Mouse (Mus musculus) kidney, embryonic 14.5 days (tissue): Measurements from ENCODE around the gene Adprhl2. TPM values are rescaled to one million over a fixed set of nuclear protein-coding genes. Genes with fewer than 3 reads are reported as not detected.

Source experiments
- ATAC-seq: fragments of 200-750 bp; cut with Nextera tagmentation; 2 replicates; pipeline ENCODE4 v1.8.0; 2017; ENCODE audit warnings: moderate number of reproducible peaks, mild to moderate bottlenecking, moderate TSS enrichment, moderate library complexity; ENCODE audit not compliant: low FRiP score, low TSS enrichment
- H3K27ac ChIP-seq: fragments of 300-500 bp; sonication (generic); 2 replicates; pipeline ENCODE4 v1.5.1; 2014; ENCODE audit warnings: low read depth, mild to moderate bottlenecking, low read length, moderate library complexity, mixed read lengths
- H3K27me3 ChIP-seq: fragments of 300-500 bp; sonication (generic); 2 replicates; pipeline ENCODE4 v1.6.1; 2014; ENCODE audit warnings: mild to moderate bottlenecking, low read length; ENCODE audit not compliant: control insufficient read depth, insufficient read depth
- H3K36me3 ChIP-seq: fragments of 300-500 bp; sonication (generic); 2 replicates; pipeline ENCODE4 v1.6.1; 2014; ENCODE audit warnings: low read length, mixed read lengths; ENCODE audit not compliant: control insufficient read depth, insufficient read depth
- H3K4me1 ChIP-seq: fragments of 300-500 bp; sonication (generic); 2 replicates; pipeline ENCODE4 v1.6.1; 2014; ENCODE audit warnings: low read length, mixed read lengths; ENCODE audit not compliant: control insufficient read depth, insufficient read depth
- H3K4me2 ChIP-seq: fragments of 300-500 bp; sonication (generic); replicated peaks from 2 replicates; pipeline ENCODE4 v1.6.1; 2014; ENCODE audit warnings: low read depth, mild to moderate bottlenecking, low read length
- H3K4me3 ChIP-seq: fragments of 300-500 bp; sonication (generic); 2 replicates; pipeline ENCODE4 v1.5.1; 2014; ENCODE audit warnings: mild to moderate bottlenecking, low read length
- H3K9ac ChIP-seq: fragments of 300-500 bp; sonication (generic); 2 replicates; pipeline ENCODE4 v1.6.1; 2014; ENCODE audit warnings: low read depth, mild to moderate bottlenecking, low read length, moderate library complexity
- H3K9me3 ChIP-seq: fragments of 300-500 bp; sonication (generic); 2 replicates; pipeline ENCODE4 v1.6.1; 2016; ENCODE audit warnings: low read length; ENCODE audit not compliant: control insufficient read depth
- WGBS: fragments of 180-500 bp; shearing (Covaris S2); extraction: QIAGEN DNeasy Blood & Tissue Kit; methylation state at CpG from one replicate; pipeline ENCODE4 v1.1.7; 2014; 5-methylcytosine and 5-hydroxymethylcytosine counted together
- polyA plus RNA-seq: library from polyadenylated mRNA; unstranded; fragments of >200 nt; fragmentation: Nextera tagmentation; extraction: Ambion mirVana; gene quantifications from 2 replicates; pipeline ENCODE4 v1.2.1, GENCODE M21; 2014

The Adprhl2 gene
- polyA plus RNA-seq, 1 experiment from 2014 or later, result 57.6 TPM

DNA sequence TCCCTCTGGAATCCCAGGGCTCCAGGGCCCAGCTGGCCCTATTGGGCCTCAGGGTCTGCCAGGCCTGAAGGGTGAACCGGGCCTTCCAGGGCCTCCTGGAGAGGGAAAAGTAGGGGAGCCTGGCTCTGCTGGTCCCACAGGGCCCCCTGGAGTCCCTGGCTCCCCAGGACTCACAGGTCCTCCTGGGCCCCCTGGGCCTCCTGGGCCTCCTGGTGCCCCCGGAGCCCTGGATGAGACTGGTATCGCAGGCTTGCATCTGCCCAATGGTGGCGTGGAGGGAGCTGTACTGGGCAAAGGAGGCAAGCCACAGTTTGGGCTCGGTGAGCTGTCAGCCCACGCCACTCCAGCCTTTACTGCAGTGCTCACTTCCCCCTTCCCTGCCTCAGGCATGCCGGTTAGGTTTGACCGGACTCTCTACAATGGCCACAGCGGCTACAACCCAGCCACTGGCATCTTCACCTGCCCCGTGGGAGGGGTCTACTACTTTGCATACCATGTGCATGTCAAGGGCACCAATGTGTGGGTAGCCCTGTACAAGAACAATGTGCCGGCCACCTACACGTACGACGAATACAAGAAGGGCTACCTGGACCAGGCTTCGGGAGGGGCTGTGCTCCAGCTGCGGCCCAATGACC, 9.8 kb downstream of the Adprhl2 start:
- Histone ChIP-seq H3K9ac (no peak overlapping the region), H3K4me3 (no peak overlapping the region), H3K4me2 (no peak overlapping the region), H3K4me1 (peaks cover 7% of the 10 kb centered on the region; the same call in 1 of the 2 replicates), H3K27ac (no peak overlapping the region), H3K27me3 (no peaks in the 10 kb centered on the region), H3K36me3 (peaks cover 13% of the 10 kb centered on the region), H3K9me3 (no peaks in the 10 kb centered on the region)
- no peak for ATAC-seq
- WGBS, result 90% methylated on average over 16 of the region's 16 CpGs

DNA sequence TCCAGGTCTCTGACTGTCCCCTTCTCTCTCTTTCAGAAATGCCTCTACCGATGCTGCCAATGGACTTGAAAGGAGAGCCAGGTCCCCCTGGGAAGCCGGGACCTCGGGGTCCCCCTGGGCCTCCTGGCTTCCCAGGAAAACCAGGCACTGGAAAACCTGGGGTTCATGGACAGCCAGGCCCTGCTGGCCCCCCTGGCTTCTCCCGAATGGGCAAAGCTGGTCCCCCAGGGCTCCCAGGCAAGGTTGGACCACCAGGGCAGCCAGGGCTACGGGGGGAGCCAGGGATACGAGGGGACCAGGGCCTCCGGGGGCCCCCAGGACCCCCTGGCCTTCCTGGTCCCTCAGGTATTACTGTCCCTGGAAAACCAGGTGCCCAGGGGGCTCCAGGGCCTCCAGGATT, 11.2 kb downstream of the Adprhl2 start:
- no peak overlapping the region for H3K9ac ChIP-seq
- no peak for ATAC-seq
- 86% methylated on average over 7 of the region's 7 CpGs for WGBS
- peaks cover 7% of the 10 kb centered on the region; the same call in 1 of the 2 replicates for H3K4me1 ChIP-seq
- H3K27me3 ChIP-seq, result no peaks in the 10 kb centered on the region
- H3K27ac ChIP-seq, result no peak overlapping the region
- H3K36me3 ChIP-seq, result no peaks in the 10 kb centered on the region; the same call in 1 of the 2 replicates
- H3K4me3 ChIP-seq, result no peak overlapping the region
- no peaks in the 10 kb centered on the region for H3K9me3 ChIP-seq
- H3K4me2 ChIP-seq, result no peak overlapping the region

DNA sequence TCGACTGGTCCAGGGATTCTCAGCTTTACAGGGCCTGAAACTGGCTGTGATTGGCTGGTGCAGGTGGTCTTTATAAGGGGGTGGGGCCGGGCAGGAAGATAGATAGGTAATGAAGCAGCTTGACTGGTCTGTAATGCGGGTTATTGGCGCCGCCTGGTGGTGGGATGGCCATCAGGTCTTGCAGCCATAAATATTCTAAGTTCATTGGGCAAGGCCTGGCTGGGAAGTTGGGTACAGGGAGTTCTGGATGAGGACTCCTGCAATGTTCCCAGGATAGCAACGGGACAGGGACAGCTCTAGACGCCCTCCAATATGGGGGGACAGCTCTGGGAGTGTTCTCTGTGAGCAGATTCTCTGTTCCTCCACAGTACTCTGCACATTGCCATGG, 11.6 kb downstream of the Adprhl2 start:
- Histone ChIP-seq H3K4me2 (peak overlapping the region; percentile 31; the same call in 1 of the 2 replicates), H3K9ac (no peak overlapping the region), H3K36me3 (no peaks in the 10 kb centered on the region), H3K9me3 (no peaks in the 10 kb centered on the region), H3K27me3 (no peaks in the 10 kb centered on the region), H3K4me1 (peaks cover 7% of the 10 kb centered on the region; the same call in 1 of the 2 replicates), H3K4me3 (0 out of 2 replicates have a peak overlapping the region, but pooled peaks have one; percentile 8), H3K27ac (no peak overlapping the region)
- 3% methylated on average over 7 of the region's 7 CpGs for WGBS
- ATAC-seq, result peak; percentile 77; the same call in 1 of the 2 replicates

DNA sequence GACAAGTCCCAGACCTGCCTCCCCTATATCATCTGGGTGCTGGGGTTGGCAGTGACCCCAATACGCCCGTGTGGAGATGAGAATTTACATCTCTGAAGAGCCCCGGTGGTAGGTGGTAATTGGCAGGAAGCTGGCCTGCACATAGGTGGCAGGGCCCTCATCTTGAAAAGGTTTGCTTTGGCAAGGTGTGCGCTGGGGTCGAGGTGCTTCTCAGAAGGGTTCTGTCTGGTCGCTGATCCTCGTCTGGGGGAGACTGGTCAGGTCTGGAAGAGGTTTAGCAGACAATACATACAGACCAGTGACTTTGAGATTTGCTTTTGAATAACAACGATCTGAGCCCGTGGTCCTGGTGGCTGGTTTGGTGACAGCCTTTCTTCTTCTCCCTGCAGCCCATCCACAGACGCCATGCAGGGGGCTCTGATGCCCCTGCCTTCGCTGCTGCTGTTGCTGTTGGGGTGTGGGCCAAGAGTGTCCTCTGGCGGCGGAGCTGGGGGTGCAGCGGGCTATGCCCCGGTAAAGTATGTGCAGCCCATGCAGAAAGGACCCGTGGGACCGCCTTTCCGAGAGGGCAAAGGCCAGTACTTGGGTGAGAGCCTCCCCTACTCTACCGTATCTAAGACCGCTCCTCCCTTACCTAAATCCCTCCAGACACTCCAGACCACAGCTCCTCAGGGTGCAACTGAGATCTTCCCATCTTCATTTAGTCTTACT, 12.1 kb downstream of the Adprhl2 start:
- Histone ChIP-seq H3K27ac (no peak overlapping the region), H3K36me3 (no peaks in the 10 kb centered on the region), H3K4me2 (peak overlapping the region; percentile 31; the same call in 1 of the 2 replicates), H3K4me1 (peaks cover 5% of the 10 kb centered on the region; the same call in 1 of the 2 replicates), H3K9me3 (no peaks in the 10 kb centered on the region), H3K4me3 (0 out of 2 replicates have a peak overlapping the region, but pooled peaks have one; percentile 8), H3K27me3 (no peaks in the 10 kb centered on the region), H3K9ac (no peak overlapping the region)
- 14% methylated on average over 20 of the region's 20 CpGs for WGBS
- peak; percentile 62 for ATAC-seq

DNA sequence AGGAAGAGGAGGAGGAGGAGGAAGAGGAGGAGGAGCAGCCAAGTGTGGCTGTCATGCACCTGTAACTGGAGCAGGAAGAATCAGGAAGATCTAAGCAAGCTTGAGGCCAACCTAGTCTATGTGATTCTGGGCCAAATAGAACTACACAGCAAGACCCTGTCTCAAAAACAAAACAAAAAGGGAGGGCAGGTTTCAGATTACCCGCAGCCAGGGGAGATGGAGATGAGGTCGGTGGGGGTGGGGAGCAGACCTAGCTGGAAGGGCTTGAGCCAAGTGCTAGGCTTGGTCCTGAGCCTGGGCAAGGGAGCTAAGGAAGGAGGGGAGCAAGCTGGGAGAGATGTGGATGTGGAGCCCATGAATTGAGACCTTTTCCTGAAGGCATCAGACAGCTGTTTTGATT, 14.7 kb downstream of the Adprhl2 start:
- Histone ChIP-seq H3K27me3 (peaks cover 9% of the 10 kb centered on the region), H3K4me3 (no peak overlapping the region)
- WGBS, result 4% methylated on average over 2 of the region's 2 CpGs

DNA sequence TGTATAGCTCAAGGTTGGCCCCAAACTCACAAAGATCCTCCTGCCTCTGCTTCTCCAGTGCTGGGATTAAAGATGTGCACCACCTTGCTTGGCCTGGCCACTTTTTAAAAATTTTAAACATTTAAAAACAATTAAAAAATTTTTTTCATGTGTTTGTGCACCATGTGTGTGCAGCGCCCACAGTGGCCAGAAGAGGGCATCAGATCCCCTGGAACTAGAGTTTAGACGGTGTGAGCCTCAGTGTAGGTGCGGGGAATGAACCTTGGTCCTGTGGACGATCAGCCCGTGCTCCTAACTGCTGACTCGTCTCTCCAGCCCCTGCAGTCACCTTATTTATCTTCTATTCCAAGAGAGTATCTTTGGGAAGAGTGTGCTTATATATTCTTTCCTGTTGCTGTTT, 15.4 kb downstream of the Adprhl2 start:
- no peak overlapping the region for H3K27ac ChIP-seq
- peaks cover 17% of the 10 kb centered on the region for H3K27me3 ChIP-seq
- no peak overlapping the region for H3K4me2 ChIP-seq
- 89% methylated on average over 6 of the region's 6 CpGs for WGBS
- H3K36me3 ChIP-seq, result no peaks in the 10 kb centered on the region
- H3K4me1 ChIP-seq, result peaks cover 16% of the 10 kb centered on the region
- H3K9ac ChIP-seq, result no peak overlapping the region
- H3K4me3 ChIP-seq, result no peak overlapping the region
- no peak for ATAC-seq
- no peaks in the 10 kb centered on the region for H3K9me3 ChIP-seq

More for the DNA sequence above, 14.7 kb downstream of the Adprhl2 start:
- H3K4me2 ChIP-seq, result no peak overlapping the region
- no peaks in the 10 kb centered on the region for H3K9me3 ChIP-seq
- no peak overlapping the region for H3K27ac ChIP-seq
- peaks cover 8% of the 10 kb centered on the region; the same call in 1 of the 2 replicates for H3K4me1 ChIP-seq
- H3K36me3 ChIP-seq, result no peaks in the 10 kb centered on the region
- H3K9ac ChIP-seq, result no peak overlapping the region
- no peak for ATAC-seq

DNA sequence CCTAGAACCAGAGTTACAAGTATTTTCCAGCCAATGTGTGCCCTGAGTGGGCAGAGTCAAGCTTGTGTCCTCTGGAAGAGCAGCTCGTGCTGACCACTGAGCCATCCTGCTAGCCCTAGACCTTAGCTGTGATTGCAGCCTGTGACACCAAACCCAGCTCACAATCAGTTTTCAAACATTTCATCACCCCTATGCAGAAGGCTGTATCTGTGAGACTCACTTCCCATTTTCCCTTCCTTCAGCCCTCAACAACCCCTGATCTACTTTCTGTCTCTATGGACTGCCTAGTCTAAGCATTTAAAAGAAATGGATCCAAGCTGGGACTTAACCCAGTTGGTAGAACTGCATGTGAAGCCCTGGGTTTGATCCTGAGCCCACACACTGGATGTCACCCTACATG, 16.1 kb downstream of the Adprhl2 start:
- no peaks in the 10 kb centered on the region for H3K9me3 ChIP-seq

DNA sequence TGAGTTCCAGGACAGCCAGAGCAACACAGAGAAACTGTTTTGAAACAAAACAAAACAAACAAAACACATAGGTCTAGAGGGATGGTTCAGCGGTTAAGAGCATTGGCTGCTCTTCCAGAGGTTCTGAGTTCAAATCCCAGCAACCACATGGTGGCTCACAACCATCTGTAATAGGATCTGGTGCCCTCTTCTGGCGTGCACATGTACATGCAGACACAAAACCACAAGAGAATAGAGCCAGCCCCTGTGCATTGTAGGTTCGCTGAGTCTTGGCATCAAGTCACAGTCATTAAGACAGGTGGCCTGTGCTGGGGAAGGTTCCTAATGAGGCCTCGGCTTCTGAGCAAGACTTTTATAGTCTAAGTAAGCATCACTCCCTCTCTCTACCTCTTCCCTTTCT, 17.6 kb downstream of the Adprhl2 start:
- H3K27me3 ChIP-seq, result peaks cover 31% of the 10 kb centered on the region
- ATAC-seq, result no peak
- H3K36me3 ChIP-seq, result no peaks in the 10 kb centered on the region
- no peaks in the 10 kb centered on the region for H3K9me3 ChIP-seq
- no peak overlapping the region for H3K4me3 ChIP-seq
- H3K27ac ChIP-seq, result no peak overlapping the region
- H3K4me1 ChIP-seq, result peaks cover 21% of the 10 kb centered on the region
- H3K9ac ChIP-seq, result no peak overlapping the region
- WGBS, result 53% methylated on average over 4 of the region's 4 CpGs
- no peak overlapping the region for H3K4me2 ChIP-seq

More for the DNA sequence above, 16.1 kb downstream of the Adprhl2 start:
- peaks cover 21% of the 10 kb centered on the region for H3K4me1 ChIP-seq
- no peak for ATAC-seq
- 96% methylated on average over 1 of the region's 1 CpGs for WGBS
- no peak overlapping the region for H3K9ac ChIP-seq
- no peak overlapping the region for H3K27ac ChIP-seq
- H3K36me3 ChIP-seq, result no peaks in the 10 kb centered on the region
- H3K4me2 ChIP-seq, result no peak overlapping the region
- peaks cover 23% of the 10 kb centered on the region for H3K27me3 ChIP-seq
- H3K4me3 ChIP-seq, result no peak overlapping the region
